13 mouse cellular contexts compared by ENCODE assay signal in the genomic region with DNA sequence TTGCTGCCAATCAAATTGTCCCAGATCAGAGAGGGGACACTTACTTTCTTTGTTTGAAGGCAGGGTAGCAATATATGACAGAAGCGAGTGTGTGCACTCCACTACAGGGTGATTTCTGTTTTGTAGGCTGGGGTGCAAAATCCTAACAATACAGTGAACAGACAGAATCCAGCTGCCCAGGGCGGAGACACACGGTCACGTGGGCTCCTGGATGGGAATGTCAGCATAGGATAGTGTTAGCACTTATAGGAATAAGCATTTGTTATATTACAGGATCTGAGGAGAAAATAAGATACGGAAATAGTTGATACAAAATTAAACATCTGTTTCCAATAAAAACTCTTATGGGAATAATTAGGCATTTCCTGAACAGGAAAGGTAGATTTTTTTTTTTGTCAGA.
A peak's percentile ranks its signal among the peaks of the same experiment; 100 is the strongest.
DNase-seq lines count a peak whose midpoint lies in the region; ATAC-seq and TF ChIP-seq lines count a peak whose summit lies in the region.
"Had no signal": no experiment of that assay in that cellular context is flagged by ENCODE, and none has a peak within 500 bp of the region (broad histone marks: within the 10 kb centered on the region; RNA-seq: fewer than 3 reads in every experiment).

No protein-coding gene starts in this region.

- intact Hi-C loops in gastrocnemius, adult 2 months (cut with DNase I): no loop called here

- no peak for DNase-seq in gastrocnemius, adult 2 months
- DNase-seq in gastrocnemius, postnatal 10 days: no peak
- DNase-seq in lung, postnatal 25 days (ENCODE audit: low spot score): no peak
- DNase-seq in stomach, postnatal 0 days (ENCODE audit: low spot score): no peak
- no peak for DNase-seq in forebrain, embryonic 11.5 days (ENCODE audit: low spot score)
- DNase-seq in ovary, postnatal 36 days (ENCODE audit: low spot score): no peak
- DNase-seq: cerebellum, postnatal 10 days; gastrocnemius, postnatal 25 days; heart, postnatal 10 days; thymus, postnatal 25 days had no signal

- no peak overlapping the region for H3K9ac ChIP-seq in lung, embryonic 16.5 days (ENCODE audit: low read length)
- H3K9ac ChIP-seq in intestine, postnatal 0 days (ENCODE audit: low read depth, low read length): no peak overlapping the region
- H3K9ac ChIP-seq in stomach, postnatal 0 days (ENCODE audit: low read length): no peak overlapping the region
- no peak overlapping the region for H3K9ac ChIP-seq in forebrain, embryonic 11.5 days (ENCODE audit: low read length)
- H3K9ac ChIP-seq: liver, embryonic 12.5 days had no signal

- peak overlapping the region; percentile 20; the same call in 1 of the 2 replicates for H3K4me3 ChIP-seq in gastrocnemius, adult 2 months
- H3K4me3 ChIP-seq in lung, embryonic 16.5 days (ENCODE audit: low read length): no peak overlapping the region
- no peak overlapping the region for H3K4me3 ChIP-seq in intestine, postnatal 0 days (ENCODE audit: low read depth, low read length)
- no peak overlapping the region for H3K4me3 ChIP-seq in stomach, postnatal 0 days (ENCODE audit: low read depth, low read length)
- no peak overlapping the region for H3K4me3 ChIP-seq in forebrain, embryonic 11.5 days (ENCODE audit: low read depth, low read length)
- H3K4me3 ChIP-seq: liver, embryonic 12.5 days had no signal

- H3K4me2 ChIP-seq in lung, embryonic 16.5 days (ENCODE audit: low read depth, low read length): peak overlapping the region; percentile 39
- peak overlapping the region; percentile 14 for H3K4me2 ChIP-seq in intestine, postnatal 0 days (replicated peaks; ENCODE audit: low read depth)
- H3K4me2 ChIP-seq in stomach, postnatal 0 days (replicated peaks; ENCODE audit: low read depth): peak overlapping the region; percentile 38
- H3K4me2 ChIP-seq in forebrain, embryonic 11.5 days (ENCODE audit: low read depth, low read length, severe bottlenecking): no peak overlapping the region
- H3K4me2 ChIP-seq: liver, embryonic 12.5 days had no signal

- WGBS in lung, embryonic 16.5 days: 41% methylated on average over 5 of the region's 5 CpGs
- 55% methylated on average over 5 of the region's 5 CpGs for WGBS in intestine, postnatal 0 days
- WGBS in stomach, postnatal 0 days: 37% methylated on average over 5 of the region's 5 CpGs
- WGBS in forebrain, embryonic 11.5 days: 73% methylated on average over 5 of the region's 5 CpGs

- no peak for TF ChIP-seq CTCF in gastrocnemius, adult 2 months (IDR thresholded peaks at IDR 0.05)
- TF ChIP-seq CTCF in intestine, postnatal 0 days (IDR thresholded peaks at IDR 0.05; ENCODE audit: low read depth): no peak
- TF ChIP-seq CTCF in stomach, postnatal 0 days (IDR thresholded peaks at IDR 0.05; ENCODE audit: low read depth): no peak

- peak; percentile 63 for ATAC-seq in lung, embryonic 16.5 days (ENCODE audit: low read depth)
- no peak for ATAC-seq in intestine, postnatal 0 days
- no peak for ATAC-seq in stomach, postnatal 0 days (ENCODE audit: low FRiP score, low TSS enrichment)
- ATAC-seq in forebrain, embryonic 11.5 days (replicated peaks; ENCODE audit: low FRiP score): no peak
- ATAC-seq: liver, embryonic 12.5 days had no signal

- TF ChIP-seq EP300 in stomach, postnatal 0 days (optimal IDR thresholded peaks at IDR 0.05): no peak

- H3K36me3 ChIP-seq in lung, embryonic 16.5 days (ENCODE audit: control insufficient read depth, insufficient read depth, low read length): no peaks in the 10 kb centered on the region
- H3K36me3 ChIP-seq in intestine, postnatal 0 days (ENCODE audit: control insufficient read depth, insufficient read depth): no peaks in the 10 kb centered on the region
- H3K36me3 ChIP-seq in stomach, postnatal 0 days (ENCODE audit: control insufficient read depth, insufficient read depth, low read length): no peaks in the 10 kb centered on the region
- H3K36me3 ChIP-seq in forebrain, embryonic 11.5 days (ENCODE audit: control insufficient read depth, insufficient read depth, low read length): no peaks in the 10 kb centered on the region
- H3K36me3 ChIP-seq: liver, embryonic 12.5 days had no signal

- no peaks in the 10 kb centered on the region for H3K27me3 ChIP-seq in lung, embryonic 16.5 days (ENCODE audit: control insufficient read depth, insufficient read depth, low read depth, low read length)
- no peaks in the 10 kb centered on the region for H3K27me3 ChIP-seq in intestine, postnatal 0 days (replicated peaks; ENCODE audit: control insufficient read depth, insufficient read depth, low read length)
- no peaks in the 10 kb centered on the region for H3K27me3 ChIP-seq in stomach, postnatal 0 days (ENCODE audit: control insufficient read depth, insufficient read depth, low read length)
- no peaks in the 10 kb centered on the region for H3K27me3 ChIP-seq in forebrain, embryonic 11.5 days (ENCODE audit: control insufficient read depth, insufficient read depth, low read length)
- H3K27me3 ChIP-seq: liver, embryonic 12.5 days had no signal

- no peaks in the 10 kb centered on the region for H3K9me3 ChIP-seq in lung, embryonic 16.5 days (ENCODE audit: control insufficient read depth, low read length)
- H3K9me3 ChIP-seq in intestine, postnatal 0 days (ENCODE audit: control insufficient read depth): no peaks in the 10 kb centered on the region
- H3K9me3 ChIP-seq in stomach, postnatal 0 days (ENCODE audit: control insufficient read depth, low read length): no peaks in the 10 kb centered on the region
- no peaks in the 10 kb centered on the region for H3K9me3 ChIP-seq in forebrain, embryonic 11.5 days (ENCODE audit: control insufficient read depth, low read length)
- H3K9me3 ChIP-seq: liver, embryonic 12.5 days had no signal

- no peak overlapping the region for H3K27ac ChIP-seq in gastrocnemius, adult 2 months
- H3K27ac ChIP-seq in lung, embryonic 16.5 days (ENCODE audit: low read length): peak overlapping the region; percentile 91
- no peak overlapping the region for H3K27ac ChIP-seq in intestine, postnatal 0 days (ENCODE audit: low read depth, low read length)
- H3K27ac ChIP-seq in stomach, postnatal 0 days (replicated peaks): peak overlapping the region; percentile 76
- H3K27ac ChIP-seq in forebrain, embryonic 11.5 days (ENCODE audit: low read depth, low read length): no peak overlapping the region
- H3K27ac ChIP-seq: liver, embryonic 12.5 days had no signal

- peaks cover 64% of the 10 kb centered on the region for H3K4me1 ChIP-seq in lung, embryonic 16.5 days (replicated peaks; ENCODE audit: control insufficient read depth, insufficient read depth, low read length)
- peaks cover 5% of the 10 kb centered on the region; the same call in 1 of the 2 replicates for H3K4me1 ChIP-seq in intestine, postnatal 0 days (replicated peaks; ENCODE audit: control insufficient read depth, insufficient read depth, low read length)
- peaks cover 6% of the 10 kb centered on the region for H3K4me1 ChIP-seq in stomach, postnatal 0 days (replicated peaks; ENCODE audit: control insufficient read depth, insufficient read depth)
- no peaks in the 10 kb centered on the region for H3K4me1 ChIP-seq in forebrain, embryonic 11.5 days (replicated peaks; ENCODE audit: control insufficient read depth, insufficient read depth, low read length)

Comparison
In these comparisons a context has a peak if more than half of its experiments do, and no peak if none do; other contexts are left out.
1. H3K27ac ChIP-seq: peak in lung, embryonic 16.5 days (single experiment) and stomach, postnatal 0 days (single experiment); none in gastrocnemius, adult 2 months (single experiment), intestine, postnatal 0 days (single experiment) and forebrain, embryonic 11.5 days (single experiment).